Mouse (Mus musculus) induced T-regulatory cell, adult 2 months (primary cell): ENCODE data around the gene Gm13088.
"Not testable (repeated sequence)": the region's sequence is repeated elsewhere in the genome, so short reads cannot be mapped to it uniquely, and the experiment has no call there.

ENCODE experiments used
- DNase-seq: peaks from one replicate; pipeline ENCODE4 v3.0.0-alpha.2; 2012; ENCODE audit warnings: low read depth

Gm13088 gene

DNA sequence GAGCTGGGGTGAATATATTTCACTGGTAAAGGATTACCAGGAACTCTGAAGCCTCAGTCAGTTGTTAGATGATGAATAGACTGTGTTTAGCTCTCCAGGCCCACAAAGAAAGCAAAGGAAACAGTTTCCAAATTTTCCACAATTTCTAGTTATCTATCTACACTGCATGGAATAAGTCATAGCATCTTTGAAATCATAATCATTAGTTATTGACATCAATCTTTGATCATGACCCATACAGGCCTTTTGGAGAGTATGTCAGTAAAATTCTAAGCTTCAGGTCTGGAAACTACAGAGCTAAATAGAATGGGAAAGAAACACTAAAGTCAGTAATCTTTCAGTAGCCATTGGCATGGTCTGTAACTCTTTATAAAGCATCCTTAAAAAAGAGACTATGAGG is at the start of gene Gm13088:
TSS of gene Gm13088 (minus strand) at position 101 of the 400 bp plus-strand sequence.
- not testable (repeated sequence) for DNase-seq

DNA sequence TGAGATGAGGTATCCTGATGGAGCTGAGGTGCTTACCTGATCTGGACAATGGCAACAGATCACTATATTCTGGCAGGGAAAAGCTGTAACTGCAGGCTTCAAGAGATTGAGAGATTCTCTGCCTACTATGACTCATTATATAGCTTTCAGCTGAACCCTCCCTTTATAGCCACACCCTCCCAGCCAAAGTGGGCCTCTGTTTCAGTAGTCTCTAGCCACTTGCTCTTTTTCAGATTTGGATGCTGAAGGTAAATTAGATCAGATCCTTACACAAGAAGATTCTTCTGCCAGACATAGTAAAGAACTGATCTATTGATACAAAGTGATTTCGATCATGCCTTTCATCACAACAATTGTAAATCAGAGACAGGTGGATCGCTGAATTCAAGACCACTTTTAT is 45.6 kb upstream of the Gm13088 start, which contains the start of gene Gm13089:
TSS of gene Gm13089 (minus strand) at position 101 of the 400 bp plus-strand sequence.
- DNase-seq, result no peak

GRCm38 (mm10) chr4:143618101-143618500 is 38.9 kb downstream of the Gm13088 start:
- DNase-seq, result not testable (repeated sequence)

GRCm38 (mm10) chr4:143614703-143615102 is 42.3 kb downstream of the Gm13088 start, which contains the start of gene Gm13083:
TSS of gene Gm13083 (plus strand) at chr4:143615003.
- DNase-seq, result not testable (repeated sequence)

DNA sequence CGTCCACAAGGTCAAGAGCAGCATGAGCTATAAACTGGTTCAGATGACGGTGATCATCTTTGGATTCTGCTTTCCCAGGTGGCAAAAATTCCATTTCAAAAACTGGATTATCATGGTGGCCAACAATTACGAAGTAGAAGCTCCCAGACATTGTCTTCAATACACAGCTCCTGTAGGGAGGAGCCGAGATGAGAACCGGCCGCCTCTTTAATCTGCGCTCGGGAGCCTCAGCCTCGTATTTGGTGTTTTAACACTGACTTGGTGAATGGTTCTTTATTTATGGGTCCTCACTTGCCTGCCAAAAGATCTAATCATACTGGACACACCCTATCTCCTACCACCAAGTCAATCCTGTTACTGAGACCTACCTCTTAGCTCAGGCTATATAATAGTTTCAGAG is 45.1 kb downstream of the Gm13088 start:
- not testable (repeated sequence) for DNase-seq
